Mouse (Mus musculus): Measurements from ENCODE around the gene Lrrc4c. TPM values are rescaled to one million over a fixed set of nuclear protein-coding genes. Genes with fewer than 3 reads are reported as not detected.
A peak's percentile ranks its signal among the peaks of the same experiment; 100 is the strongest.

Lrrc4c gene
- polyA plus RNA-seq, 1 experiment = not detected

- Histone ChIP-seq H3K27ac (ENCODE audit: insufficient read depth, low read depth, low read length) (no peak overlapping the region), H3K4me3 (ENCODE audit: insufficient read depth, low read length) (no peak overlapping the region), H3K4me1 (ENCODE audit: control insufficient read depth, insufficient read depth, low read length) (no peaks in the 10 kb centered on the region)
- no peak for TF ChIP-seq POLR2A (IDR thresholded peaks at IDR 0.05; ENCODE audit: borderline replicate concordance, low read depth, low read length)
- TF ChIP-seq CTCF (IDR thresholded peaks at IDR 0.05; ENCODE audit: low read depth, low read length) = no peak
These were observed 1096.7 kb downstream of the Lrrc4c start for GRCm38 (mm10) chr2:97414416-97415362.

- TF ChIP-seq CTCF (IDR thresholded peaks at IDR 0.05; ENCODE audit: low read depth, low read length) (no peak), POLR2A (IDR thresholded peaks at IDR 0.05; ENCODE audit: borderline replicate concordance, low read depth, low read length) (no peak)
- Histone ChIP-seq H3K27ac (ENCODE audit: insufficient read depth, low read depth, low read length) (no peak overlapping the region), H3K4me3 (ENCODE audit: insufficient read depth, low read length) (no peak overlapping the region), H3K4me1 (ENCODE audit: control insufficient read depth, insufficient read depth, low read length) (no peaks in the 10 kb centered on the region)
These were observed 1116.2 kb downstream of the Lrrc4c start for GRCm38 (mm10) chr2:97434140-97434539.

- no peak for TF ChIP-seq CTCF (IDR thresholded peaks at IDR 0.05; ENCODE audit: low read depth, low read length)
- no peak for TF ChIP-seq POLR2A (IDR thresholded peaks at IDR 0.05; ENCODE audit: borderline replicate concordance, low read depth, low read length)
- Histone ChIP-seq H3K4me3 (ENCODE audit: insufficient read depth, low read length) (no peak overlapping the region), H3K27ac (ENCODE audit: insufficient read depth, low read depth, low read length) (no peak overlapping the region), H3K4me1 (ENCODE audit: control insufficient read depth, insufficient read depth, low read length) (no peaks in the 10 kb centered on the region)
These were observed 1117.6 kb downstream of the Lrrc4c start for GRCm38 (mm10) chr2:97435616-97436015.

- no peak for TF ChIP-seq CTCF (IDR thresholded peaks at IDR 0.05; ENCODE audit: low read depth, low read length)
- no peak for TF ChIP-seq POLR2A (IDR thresholded peaks at IDR 0.05; ENCODE audit: borderline replicate concordance, low read depth, low read length)
- Histone ChIP-seq H3K4me3 (ENCODE audit: insufficient read depth, low read length) (no peak overlapping the region), H3K4me1 (ENCODE audit: control insufficient read depth, insufficient read depth, low read length) (no peaks in the 10 kb centered on the region), H3K27ac (ENCODE audit: insufficient read depth, low read depth, low read length) (no peak overlapping the region)
These were observed 1119.8 kb downstream of the Lrrc4c start for GRCm38 (mm10) chr2:97437767-97438166.

- H3K4me1 ChIP-seq (ENCODE audit: control insufficient read depth, insufficient read depth, low read length) = no peaks in the 10 kb centered on the region
- H3K4me3 ChIP-seq (ENCODE audit: insufficient read depth, low read length) = no peak overlapping the region
- TF ChIP-seq POLR2A (IDR thresholded peaks at IDR 0.05; ENCODE audit: borderline replicate concordance, low read depth, low read length) = no peak
- TF ChIP-seq CTCF (IDR thresholded peaks at IDR 0.05; ENCODE audit: low read depth, low read length) = no peak
- H3K27ac ChIP-seq (ENCODE audit: insufficient read depth, low read depth, low read length) = no peak overlapping the region
These were observed 1145.6 kb downstream of the Lrrc4c start for GRCm38 (mm10) chr2:97463573-97463972.

GRCm38 (mm10) chr2:97466243-97466793 lies 1148.3 kb downstream of the Lrrc4c start:
- no peak overlapping the region for H3K27ac ChIP-seq (ENCODE audit: insufficient read depth, low read depth, low read length)
- peak; percentile 66 for TF ChIP-seq CTCF (IDR thresholded peaks at IDR 0.05; ENCODE audit: low read depth, low read length)
- no peak for TF ChIP-seq POLR2A (IDR thresholded peaks at IDR 0.05; ENCODE audit: borderline replicate concordance, low read depth, low read length)
- H3K4me3 ChIP-seq (ENCODE audit: insufficient read depth, low read length) = peak overlapping the region; percentile 33
- no peaks in the 10 kb centered on the region for H3K4me1 ChIP-seq (ENCODE audit: control insufficient read depth, insufficient read depth, low read length)

- Histone ChIP-seq H3K4me3 (ENCODE audit: insufficient read depth, low read length) (no peak overlapping the region), H3K4me1 (ENCODE audit: control insufficient read depth, insufficient read depth, low read length) (no peaks in the 10 kb centered on the region), H3K27ac (ENCODE audit: insufficient read depth, low read depth, low read length) (no peak overlapping the region)
- no peak for TF ChIP-seq CTCF (IDR thresholded peaks at IDR 0.05; ENCODE audit: low read depth, low read length)
- no peak for TF ChIP-seq POLR2A (IDR thresholded peaks at IDR 0.05; ENCODE audit: borderline replicate concordance, low read depth, low read length)
These were observed 1149.1 kb downstream of the Lrrc4c start for GRCm38 (mm10) chr2:97467031-97467549.

- Histone ChIP-seq H3K4me1 (ENCODE audit: control insufficient read depth, insufficient read depth, low read length) (no peaks in the 10 kb centered on the region), H3K4me3 (ENCODE audit: insufficient read depth, low read length) (no peak overlapping the region), H3K27ac (ENCODE audit: insufficient read depth, low read depth, low read length) (no peak overlapping the region)
- TF ChIP-seq POLR2A (IDR thresholded peaks at IDR 0.05; ENCODE audit: borderline replicate concordance, low read depth, low read length) (no peak), CTCF (IDR thresholded peaks at IDR 0.05; ENCODE audit: low read depth, low read length) (no peak)
These were observed 1149.7 kb downstream of the Lrrc4c start for GRCm38 (mm10) chr2:97467664-97468063.

- TF ChIP-seq POLR2A (IDR thresholded peaks at IDR 0.05; ENCODE audit: borderline replicate concordance, low read depth, low read length) (no peak), CTCF (IDR thresholded peaks at IDR 0.05; ENCODE audit: low read depth, low read length) (no peak)
- H3K4me3 ChIP-seq (ENCODE audit: insufficient read depth, low read length) = no peak overlapping the region
- H3K4me1 ChIP-seq (ENCODE audit: control insufficient read depth, insufficient read depth, low read length) = no peaks in the 10 kb centered on the region
- H3K27ac ChIP-seq (ENCODE audit: insufficient read depth, low read depth, low read length) = no peak overlapping the region
These were observed 1150.4 kb downstream of the Lrrc4c start for GRCm38 (mm10) chr2:97468372-97468771.

GRCm38 (mm10) chr2:97469396-97469795 lies 1151.4 kb downstream of the Lrrc4c start:
- Histone ChIP-seq H3K4me3 (ENCODE audit: insufficient read depth, low read length) (no peak overlapping the region), H3K27ac (ENCODE audit: insufficient read depth, low read depth, low read length) (no peak overlapping the region), H3K4me1 (ENCODE audit: control insufficient read depth, insufficient read depth, low read length) (no peaks in the 10 kb centered on the region)
- TF ChIP-seq CTCF (IDR thresholded peaks at IDR 0.05; ENCODE audit: low read depth, low read length) (no peak), POLR2A (IDR thresholded peaks at IDR 0.05; ENCODE audit: borderline replicate concordance, low read depth, low read length) (no peak)

Data from bone marrow macrophage, adult 2 months (primary cell).